Mouse (Mus musculus): ENCODE results near the gene Olfr684. TPM values are rescaled to one million over a fixed set of nuclear protein-coding genes. Genes with fewer than 3 reads are reported as not detected.

Gene Olfr684
- total RNA-seq (2012; rRNA removed), result not detected in 2 replicates

DNA sequence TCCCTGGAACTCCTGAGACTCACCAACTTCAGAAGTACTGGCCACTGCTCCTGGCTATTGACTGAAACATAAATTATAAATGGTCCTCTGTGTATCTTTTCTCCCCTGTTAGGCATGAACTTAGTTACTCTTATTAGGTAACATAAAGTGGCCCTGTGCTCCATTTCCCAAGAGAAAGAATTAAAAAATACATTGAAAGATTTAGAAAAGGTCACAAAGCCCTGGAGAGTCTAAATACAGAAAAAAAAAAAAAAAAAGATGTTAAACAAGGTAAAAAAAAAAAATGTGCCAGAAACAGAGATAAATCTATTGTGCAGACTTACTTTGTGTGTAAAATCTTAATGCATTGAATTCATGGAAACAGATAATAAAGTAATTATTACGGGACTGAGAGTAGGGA is at the start of gene Olfr684:
Gene Olfr684 (minus strand): TSS at position 101 of the 400 bp plus-strand sequence.
- Histone ChIP-seq H3K27ac (ENCODE audit: insufficient read depth, low read depth, low read length, poor library complexity, severe bottlenecking) (no peak within 1 kb of the TSS), H3K9ac (ENCODE audit: insufficient read depth, low read depth, low read length, poor library complexity, severe bottlenecking) (no peak within 1 kb of the TSS), H3K4me3 (ENCODE audit: insufficient read depth in 1 of 2, low read depth in 1 of 2, low read length in 2 of 2, poor library complexity in 1 of 2, severe bottlenecking in 1 of 2) (no peak within 1 kb of the TSS), H3K4me1 (ENCODE audit: control insufficient read depth in 2 of 2, insufficient read depth in 2 of 2, low read length in 2 of 2, poor library complexity in 1 of 2) (no peaks in the 10 kb centered on the region), H3K9me3 (ENCODE audit: control insufficient read depth, insufficient read depth, low read depth, low read length) (no peaks in the 10 kb centered on the region), H3K36me3 (ENCODE audit: control insufficient read depth, insufficient read depth, low read length, poor library complexity, severe bottlenecking) (no peaks in the 10 kb centered on the region)
- TF ChIP-seq MAFK (IDR thresholded peaks at IDR 0.05; ENCODE audit: insufficient read depth, low read depth, low read length), result no peak
- no peak for TF ChIP-seq CHD2 (IDR thresholded peaks at IDR 0.05; ENCODE audit: low read depth, low read length)
- TF ChIP-seq HCFC1 (IDR thresholded peaks at IDR 0.05; ENCODE audit: borderline replicate concordance, insufficient read depth, low read length), result no peak
- no peak for TF ChIP-seq ZNF384 (IDR thresholded peaks at IDR 0.05; ENCODE audit: low read depth, low read length)
- TF ChIP-seq ZC3H11A (IDR thresholded peaks at IDR 0.05; ENCODE audit: borderline replicate concordance, low read depth, low read length), result no peak
- no peak for DNase-seq (ENCODE audit: low read depth, low spot score)
- in situ Hi-C loops (cut with MboI; ENCODE audit: low sequenced_read_pairs in 2 of 2, unreplicated experiment in 2 of 2), result no loop called here

DNA sequence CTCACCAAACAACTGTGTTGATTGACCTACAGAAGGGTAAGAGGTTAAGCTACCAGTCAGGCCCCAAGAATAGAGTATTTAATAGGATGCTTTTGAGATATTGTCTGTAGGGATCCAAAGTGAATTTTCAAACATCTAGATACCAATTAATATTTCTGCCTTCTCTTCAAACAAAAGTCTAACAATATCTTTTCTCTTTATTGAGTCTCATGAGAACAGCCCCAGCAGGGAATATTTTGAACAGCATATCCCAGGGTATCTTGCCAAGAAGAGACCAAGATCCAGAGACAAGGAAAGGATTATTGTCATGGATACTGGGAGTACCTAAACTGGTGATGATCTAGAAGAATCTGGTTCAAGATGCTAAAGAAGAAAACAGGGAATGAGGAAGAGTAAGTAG is 43.9 kb upstream of the Olfr684 start, which contains the start of gene Olfr686:
Gene Olfr686 (minus strand): TSS at position 101 of the 400 bp plus-strand sequence.
- Histone ChIP-seq H3K4me1 (ENCODE audit: control insufficient read depth in 2 of 2, insufficient read depth in 2 of 2, low read length in 2 of 2, poor library complexity in 1 of 2) (no peaks in the 10 kb centered on the region), H3K9ac (ENCODE audit: insufficient read depth, low read depth, low read length, poor library complexity, severe bottlenecking) (no peak within 1 kb of the TSS), H3K9me3 (ENCODE audit: control insufficient read depth, insufficient read depth, low read depth, low read length) (no peaks in the 10 kb centered on the region), H3K4me3 (ENCODE audit: insufficient read depth in 1 of 2, low read depth in 1 of 2, low read length in 2 of 2, poor library complexity in 1 of 2, severe bottlenecking in 1 of 2) (no peak within 1 kb of the TSS), H3K27ac (ENCODE audit: insufficient read depth, low read depth, low read length, poor library complexity, severe bottlenecking) (no peak within 1 kb of the TSS), H3K36me3 (ENCODE audit: control insufficient read depth, insufficient read depth, low read length, poor library complexity, severe bottlenecking) (no peaks in the 10 kb centered on the region)
- in situ Hi-C loops (cut with MboI; ENCODE audit: low sequenced_read_pairs in 2 of 2, unreplicated experiment in 2 of 2), result loop anchor here (25.0 kb wide), 1 partner anchor 105 kb away; the partner anchor contains the start of gene Olfr689 (in 2 of the 2)
- no peak for TF ChIP-seq CHD2 (IDR thresholded peaks at IDR 0.05; ENCODE audit: low read depth, low read length)
- no peak for TF ChIP-seq MAFK (IDR thresholded peaks at IDR 0.05; ENCODE audit: insufficient read depth, low read depth, low read length)
- TF ChIP-seq ZNF384 (IDR thresholded peaks at IDR 0.05; ENCODE audit: low read depth, low read length), result no peak
- TF ChIP-seq HCFC1 (IDR thresholded peaks at IDR 0.05; ENCODE audit: borderline replicate concordance, insufficient read depth, low read length), result no peak
- TF ChIP-seq ZC3H11A (IDR thresholded peaks at IDR 0.05; ENCODE audit: borderline replicate concordance, low read depth, low read length), result no peak
- DNase-seq (ENCODE audit: low read depth, low spot score), result no peak

DNA sequence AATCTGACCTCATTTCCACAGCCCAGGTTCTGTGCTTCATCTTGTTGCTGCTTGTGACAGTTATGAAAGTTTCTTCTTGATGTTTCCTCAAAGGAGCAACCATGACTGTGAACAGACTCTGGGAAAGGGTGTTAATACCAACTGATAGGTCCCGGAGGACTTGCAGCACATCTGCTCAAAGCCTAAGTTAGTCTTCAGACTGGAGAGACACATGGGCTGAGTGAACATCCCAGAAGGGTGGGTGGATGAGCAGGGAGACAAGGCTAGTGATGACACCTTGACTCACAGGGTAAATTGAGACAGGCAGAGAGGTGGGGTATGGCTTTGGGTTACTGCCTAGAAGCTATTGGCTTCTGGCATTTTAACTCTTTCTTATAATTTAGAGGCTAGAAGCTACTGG is 22.5 kb upstream of the Olfr684 start, which contains the start of gene Olfr685:
Gene Olfr685 (minus strand): TSS at position 101 of the 400 bp plus-strand sequence.
- no peak for DNase-seq (ENCODE audit: low read depth, low spot score)
- H3K9ac ChIP-seq (ENCODE audit: insufficient read depth, low read depth, low read length, poor library complexity, severe bottlenecking), result no peak within 1 kb of the TSS
- in situ Hi-C loops (cut with MboI; ENCODE audit: low sequenced_read_pairs in 2 of 2, unreplicated experiment in 2 of 2), result loop anchor here in 1 of 2 experiments (25.0 kb wide), 1 partner anchor 326 kb away; no protein-coding TSS in a partner anchor

DNA sequence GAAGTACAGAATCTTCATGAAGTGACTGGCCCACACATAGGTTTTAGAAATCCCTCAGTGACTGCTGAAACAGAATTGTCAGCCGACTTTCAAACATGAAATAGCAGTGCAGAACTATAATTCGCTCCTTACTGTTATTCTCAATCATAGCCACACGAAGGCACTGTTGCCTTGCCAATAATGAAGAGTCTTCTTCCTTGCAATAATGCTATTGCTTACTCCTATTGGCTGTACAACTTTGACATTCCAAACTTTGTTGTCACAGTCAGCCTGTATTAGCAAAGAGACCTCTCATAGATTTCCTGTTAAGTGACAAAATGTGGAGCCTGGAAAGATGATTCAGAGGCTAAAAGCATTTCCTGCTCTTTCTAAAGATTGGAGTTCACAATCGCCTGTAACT is 7.3 kb upstream of the Olfr684 start:
- no peak overlapping the region for H3K4me3 ChIP-seq (ENCODE audit: insufficient read depth in 1 of 2, low read depth in 1 of 2, low read length in 2 of 2, poor library complexity in 1 of 2, severe bottlenecking in 1 of 2)
- no peaks in the 10 kb centered on the region for H3K36me3 ChIP-seq (ENCODE audit: control insufficient read depth, insufficient read depth, low read length, poor library complexity, severe bottlenecking)
- no peak overlapping the region for H3K9ac ChIP-seq (ENCODE audit: insufficient read depth, low read depth, low read length, poor library complexity, severe bottlenecking)
- no peak for TF ChIP-seq MAFK (IDR thresholded peaks at IDR 0.05; ENCODE audit: insufficient read depth, low read depth, low read length)
- TF ChIP-seq ZC3H11A (IDR thresholded peaks at IDR 0.05; ENCODE audit: borderline replicate concordance, low read depth, low read length), result 0 out of 2 replicates have a peak, but pooled peaks have one; percentile 50
- TF ChIP-seq CHD2 (IDR thresholded peaks at IDR 0.05; ENCODE audit: low read depth, low read length), result no peak
- in situ Hi-C loops (cut with MboI; ENCODE audit: low sequenced_read_pairs in 2 of 2, unreplicated experiment in 2 of 2), result no loop called here
- H3K27ac ChIP-seq (ENCODE audit: insufficient read depth, low read depth, low read length, poor library complexity, severe bottlenecking), result no peak overlapping the region
- no peaks in the 10 kb centered on the region for H3K9me3 ChIP-seq (ENCODE audit: control insufficient read depth, insufficient read depth, low read depth, low read length)
- H3K4me1 ChIP-seq (ENCODE audit: control insufficient read depth in 2 of 2, insufficient read depth in 2 of 2, low read length in 2 of 2, poor library complexity in 1 of 2), result no peaks in the 10 kb centered on the region
- peak; percentile 12 for DNase-seq (ENCODE audit: low read depth, low spot score)

More for the DNA sequence above, 22.5 kb upstream of the Olfr684 start, which contains the start of gene Olfr685:
- no peak within 1 kb of the TSS for H3K4me3 ChIP-seq (ENCODE audit: insufficient read depth in 1 of 2, low read depth in 1 of 2, low read length in 2 of 2, poor library complexity in 1 of 2, severe bottlenecking in 1 of 2)
- H3K36me3 ChIP-seq (ENCODE audit: control insufficient read depth, insufficient read depth, low read length, poor library complexity, severe bottlenecking), result no peaks in the 10 kb centered on the region
- TF ChIP-seq CHD2 (IDR thresholded peaks at IDR 0.05; ENCODE audit: low read depth, low read length) (no peak), HCFC1 (IDR thresholded peaks at IDR 0.05; ENCODE audit: borderline replicate concordance, insufficient read depth, low read length) (no peak)
- H3K27ac ChIP-seq (ENCODE audit: insufficient read depth, low read depth, low read length, poor library complexity, severe bottlenecking), result no peak within 1 kb of the TSS
- no peaks in the 10 kb centered on the region for H3K4me1 ChIP-seq (ENCODE audit: control insufficient read depth in 2 of 2, insufficient read depth in 2 of 2, low read length in 2 of 2, poor library complexity in 1 of 2)
- no peaks in the 10 kb centered on the region for H3K9me3 ChIP-seq (ENCODE audit: control insufficient read depth, insufficient read depth, low read depth, low read length)

DNA sequence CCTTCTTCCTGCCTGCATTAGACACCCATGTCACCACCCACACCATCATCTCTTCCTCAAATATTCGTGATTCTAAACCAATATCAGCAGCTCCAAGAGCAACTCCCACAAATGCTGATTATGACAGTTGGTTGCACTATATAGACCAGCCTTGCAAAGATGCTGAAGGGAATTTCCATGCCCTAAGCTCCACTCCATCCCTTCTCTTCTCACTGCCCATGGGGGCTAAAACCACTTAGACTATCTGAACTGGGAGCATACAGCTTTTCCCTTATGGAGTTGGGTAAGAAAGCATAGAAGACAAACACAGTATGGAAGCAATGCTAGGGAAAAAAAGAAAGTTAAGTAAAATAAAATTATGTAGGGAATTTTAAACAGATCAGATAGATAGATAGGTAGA is 16.5 kb downstream of the Olfr684 start, which contains the start of gene Olfr683:
Gene Olfr683 (minus strand): TSS at position 101 of the 400 bp plus-strand sequence.
- DNase-seq (ENCODE audit: low read depth, low spot score), result no peak
- no peak for TF ChIP-seq ZC3H11A (IDR thresholded peaks at IDR 0.05; ENCODE audit: borderline replicate concordance, low read depth, low read length)
- no peaks in the 10 kb centered on the region for H3K36me3 ChIP-seq (ENCODE audit: control insufficient read depth, insufficient read depth, low read length, poor library complexity, severe bottlenecking)
- no peaks in the 10 kb centered on the region for H3K9me3 ChIP-seq (ENCODE audit: control insufficient read depth, insufficient read depth, low read depth, low read length)
- no peaks in the 10 kb centered on the region for H3K4me1 ChIP-seq (ENCODE audit: control insufficient read depth in 2 of 2, insufficient read depth in 2 of 2, low read length in 2 of 2, poor library complexity in 1 of 2)
- no peak within 1 kb of the TSS for H3K27ac ChIP-seq (ENCODE audit: insufficient read depth, low read depth, low read length, poor library complexity, severe bottlenecking)
- H3K4me3 ChIP-seq (ENCODE audit: insufficient read depth in 1 of 2, low read depth in 1 of 2, low read length in 2 of 2, poor library complexity in 1 of 2, severe bottlenecking in 1 of 2), result no peak within 1 kb of the TSS
- in situ Hi-C loops (cut with MboI; ENCODE audit: low sequenced_read_pairs in 2 of 2, unreplicated experiment in 2 of 2), result no loop called here
- no peak within 1 kb of the TSS for H3K9ac ChIP-seq (ENCODE audit: insufficient read depth, low read depth, low read length, poor library complexity, severe bottlenecking)
